Mouse (Mus musculus): ENCODE measurements around the gene Pik3c2a.
"Not testable (repeated sequence)": the region's sequence is repeated elsewhere in the genome, so short reads cannot be mapped to it uniquely, and the experiment has no call there.

Pik3c2a gene

GRCm38 (mm10) chr7:116392329-116392728, 50.9 kb downstream of the Pik3c2a start:
- no peak for DNase-seq (ENCODE audit: low spot score)

DNA sequence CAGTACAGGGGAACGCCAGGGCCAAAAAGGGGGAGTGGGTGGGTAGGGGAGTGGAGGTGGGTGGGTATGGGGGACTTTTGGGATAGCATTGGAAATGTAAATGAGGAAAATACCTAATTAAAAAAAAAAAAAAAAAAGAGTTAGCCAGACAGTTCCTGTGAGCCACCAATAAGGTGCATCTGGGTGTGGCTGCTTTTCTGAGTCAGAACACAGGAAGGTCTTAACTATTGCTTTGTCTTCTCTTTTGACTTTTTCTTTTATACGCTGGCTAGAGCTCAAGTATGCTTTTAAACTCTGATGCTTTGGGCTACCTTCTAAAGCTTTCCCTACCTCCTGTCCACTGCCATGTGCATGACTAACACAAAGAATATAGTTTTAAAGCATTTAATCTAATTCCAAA, 55.9 kb downstream of the Pik3c2a start:
- DNase-seq (ENCODE audit: low spot score): not testable (repeated sequence)

- not testable (repeated sequence) for DNase-seq (ENCODE audit: low spot score)
These were observed 64.1 kb downstream of the Pik3c2a start for GRCm38 (mm10) chr7:116379181-116379580.

DNA sequence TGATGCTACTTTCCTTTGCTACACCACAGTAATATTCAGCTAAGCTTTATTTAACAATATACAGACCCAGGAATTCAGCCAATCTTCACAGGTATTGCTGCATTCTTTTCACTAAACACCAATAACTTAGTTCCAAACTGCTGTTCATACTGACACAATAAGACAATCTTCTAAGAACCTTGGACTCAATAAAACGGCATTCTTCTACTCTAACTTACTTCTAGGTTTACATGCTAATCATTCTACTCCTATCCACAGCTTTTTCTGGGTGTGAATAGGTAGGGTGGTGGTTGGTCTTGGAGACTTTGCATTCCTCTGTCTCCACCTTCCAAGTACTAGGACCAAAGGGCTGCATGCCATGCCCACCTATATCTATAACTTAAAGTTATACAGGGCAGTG, 69.0 kb downstream of the Pik3c2a start:
- no peak for DNase-seq (ENCODE audit: low spot score)

DNA sequence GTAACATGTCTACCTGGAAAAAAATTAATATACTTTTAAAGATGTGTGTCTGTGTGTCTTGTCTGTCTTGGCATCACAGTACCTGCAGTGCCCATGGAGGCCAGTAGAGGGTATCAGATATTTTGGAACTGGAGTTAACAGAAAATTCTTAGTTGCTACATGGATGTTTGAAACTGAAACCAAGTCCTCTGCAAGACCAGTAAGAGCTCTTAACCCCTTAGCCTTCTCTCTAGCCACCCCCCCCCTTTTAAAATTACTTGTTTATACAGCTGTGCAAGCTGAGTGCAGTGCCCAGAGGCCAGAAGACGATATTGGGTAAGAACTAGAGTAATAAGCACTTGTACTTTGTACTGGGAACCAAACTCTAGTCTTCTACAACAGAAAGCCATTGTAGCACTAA, 107.0 kb downstream of the Pik3c2a start:
- peak; percentile 19 for DNase-seq (ENCODE audit: low spot score)

GRCm38 (mm10) chr7:116335133-116335532, 108.1 kb downstream of the Pik3c2a start:
- DNase-seq (ENCODE audit: low spot score): no peak

GRCm38 (mm10) chr7:116334669-116335038, 108.6 kb downstream of the Pik3c2a start:
- DNase-seq (ENCODE audit: low spot score): no peak

GRCm38 (mm10) chr7:116333713-116334668, 109.3 kb downstream of the Pik3c2a start, which contains the start of gene Rps13:
Gene Rps13, minus strand, starts transcription at chr7:116334195.
- peak; percentile 96 for DNase-seq (ENCODE audit: low spot score)

GRCm38 (mm10) chr7:116331246-116331645, 112.0 kb downstream of the Pik3c2a start:
- no peak for DNase-seq (ENCODE audit: low spot score)

DNA sequence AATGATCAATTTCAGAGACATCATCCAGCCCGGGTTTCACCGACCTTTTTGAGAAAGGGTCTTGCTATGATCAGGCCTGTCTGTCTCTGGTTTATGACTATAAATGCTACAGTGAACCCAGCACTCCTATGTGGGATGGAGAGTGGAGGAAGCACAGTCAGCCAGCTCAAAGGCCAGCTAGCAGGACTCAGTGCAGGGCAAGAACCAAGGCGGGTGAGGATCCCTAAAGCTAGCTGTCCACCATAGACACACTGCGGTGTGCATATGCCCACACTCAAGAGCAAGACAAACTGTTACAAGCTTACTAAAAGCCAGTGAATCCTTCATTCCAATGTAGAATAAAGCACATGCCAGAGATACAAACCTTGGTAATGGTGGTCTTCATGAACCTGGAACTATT, 113.4 kb downstream of the Pik3c2a start:
- DNase-seq (ENCODE audit: low spot score): no peak

DNA sequence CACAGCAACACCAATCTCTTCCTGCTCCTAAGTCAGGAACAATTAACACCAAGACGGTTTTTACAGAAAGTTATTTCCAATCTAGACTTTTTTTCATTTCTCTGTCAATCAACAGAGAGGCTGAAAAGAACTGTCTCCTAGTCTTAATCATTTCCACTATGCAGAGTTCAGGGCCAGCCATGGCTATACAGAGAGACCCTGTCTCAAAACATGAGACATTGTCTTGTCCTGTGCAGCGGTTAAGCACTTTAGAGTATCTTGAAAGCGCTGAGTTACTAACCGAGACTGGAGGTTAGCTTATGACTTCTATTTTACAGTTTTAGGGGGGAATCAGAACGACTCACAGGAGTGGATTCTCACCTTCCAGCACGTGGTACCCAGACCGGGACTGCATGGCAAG, 114.5 kb downstream of the Pik3c2a start:
- DNase-seq (ENCODE audit: low spot score): no peak

GRCm38 (mm10) chr7:116327901-116328300, 115.3 kb downstream of the Pik3c2a start:
- no peak for DNase-seq (ENCODE audit: low spot score)

GRCm38 (mm10) chr7:116323331-116323964, 119.8 kb downstream of the Pik3c2a start:
- DNase-seq (ENCODE audit: low spot score): no peak

GRCm38 (mm10) chr7:116309456-116309855, 133.8 kb downstream of the Pik3c2a start:
- no peak for DNase-seq (ENCODE audit: low spot score)

DNA sequence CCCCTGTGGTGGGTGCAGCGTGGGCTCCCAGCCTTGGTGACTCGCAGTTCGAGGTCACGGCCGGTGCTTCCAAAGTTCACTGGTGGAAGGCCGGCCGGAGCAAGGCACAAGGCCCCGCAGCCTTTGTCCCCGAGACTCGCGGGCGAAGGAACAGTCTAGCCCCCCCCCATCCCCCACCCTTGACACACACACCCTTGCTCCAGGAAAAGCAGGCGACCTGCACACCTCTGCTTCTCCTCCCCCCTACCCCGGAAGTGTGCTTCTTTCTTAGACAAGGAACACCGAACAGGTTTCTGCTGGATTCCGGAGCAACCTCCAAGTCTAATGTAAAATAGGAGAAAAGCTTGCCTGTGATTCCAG, 134.6 kb downstream of the Pik3c2a start:
- no peak for DNase-seq (ENCODE audit: low spot score)

DNA sequence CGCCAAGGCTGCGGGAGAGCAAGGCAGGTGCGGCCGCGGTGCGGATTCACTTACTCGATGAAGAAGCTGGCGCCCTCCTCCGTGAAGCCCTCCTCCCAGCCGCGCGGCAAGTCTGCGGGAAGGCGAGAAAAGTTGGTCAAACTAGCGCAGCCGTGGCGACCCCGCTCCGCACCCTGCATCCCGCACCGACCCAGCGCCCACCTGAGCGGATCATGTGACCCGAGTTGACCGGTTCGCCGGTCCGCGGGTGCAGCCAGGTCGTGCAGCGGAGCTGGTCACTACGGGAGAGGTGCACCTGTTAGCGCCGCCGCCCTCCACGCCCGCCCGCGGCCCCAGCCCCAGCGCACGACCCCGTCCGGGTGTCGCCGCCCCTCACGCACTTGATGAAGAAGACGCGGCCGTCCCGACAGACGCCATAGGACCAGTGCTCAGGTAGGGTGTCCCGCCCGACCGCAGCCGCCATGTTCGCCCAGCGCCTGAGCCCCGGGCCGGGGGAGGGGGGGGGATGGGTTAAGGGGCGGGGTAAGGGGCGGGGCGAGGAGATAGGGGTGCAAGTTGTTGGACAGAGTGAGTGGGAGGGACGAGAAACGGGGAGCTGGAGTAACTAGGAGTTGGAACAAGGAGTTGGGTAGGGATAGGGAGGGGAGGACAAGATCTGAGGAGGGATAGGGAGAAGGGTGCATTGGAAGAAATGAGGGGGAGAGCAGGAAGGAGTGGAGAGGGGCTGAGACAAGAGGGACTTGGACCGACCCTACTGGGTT, 135.2 kb downstream of the Pik3c2a start, which contains the start of gene Plekha7:
TSS of gene Plekha7 (minus strand) at position 506 of the 761 bp plus-strand sequence.
- DNase-seq (ENCODE audit: low spot score): peak; percentile 78

DNA sequence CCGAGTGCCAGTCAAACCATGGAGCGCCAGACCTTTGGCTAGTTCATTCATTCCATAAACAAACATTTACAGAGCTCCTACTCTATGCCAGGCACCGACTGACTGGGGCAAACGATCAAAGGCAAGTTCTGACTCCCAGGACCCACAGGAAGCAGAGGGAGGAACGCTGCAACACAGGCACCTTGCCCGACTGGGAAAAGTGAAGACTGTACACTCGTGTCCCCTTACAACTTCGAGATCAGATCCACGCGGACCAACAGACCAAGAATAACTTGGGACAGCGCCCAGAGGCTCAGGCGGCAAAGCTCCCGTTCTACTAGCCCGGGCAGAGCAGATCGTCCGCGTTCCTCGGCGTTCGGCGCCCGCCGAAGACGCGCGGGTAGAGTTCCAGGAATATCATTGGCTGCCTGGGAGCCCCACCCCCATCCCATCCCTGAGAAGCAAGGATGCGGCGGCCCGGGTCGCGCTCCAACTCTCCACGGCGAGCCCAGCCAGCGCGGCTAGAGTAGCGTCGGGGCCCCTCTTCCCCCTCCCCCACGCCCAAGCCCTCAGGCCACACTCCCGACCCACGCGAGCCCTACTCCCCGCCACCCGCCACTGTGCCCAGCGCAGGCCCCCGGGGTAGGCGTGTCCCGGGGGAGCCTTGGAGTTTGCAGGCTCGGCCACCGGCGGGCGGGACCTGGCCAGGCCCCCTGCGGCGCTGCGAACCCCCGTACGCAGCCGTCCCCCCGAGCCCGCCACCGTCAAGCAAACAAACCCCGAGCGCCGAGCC, 136.0 kb downstream of the Pik3c2a start:
- peak; percentile 86 for DNase-seq (ENCODE audit: low spot score)

- no peak for DNase-seq (ENCODE audit: low spot score)
These were observed 136.6 kb downstream of the Pik3c2a start for GRCm38 (mm10) chr7:116306601-116307000.

DNA sequence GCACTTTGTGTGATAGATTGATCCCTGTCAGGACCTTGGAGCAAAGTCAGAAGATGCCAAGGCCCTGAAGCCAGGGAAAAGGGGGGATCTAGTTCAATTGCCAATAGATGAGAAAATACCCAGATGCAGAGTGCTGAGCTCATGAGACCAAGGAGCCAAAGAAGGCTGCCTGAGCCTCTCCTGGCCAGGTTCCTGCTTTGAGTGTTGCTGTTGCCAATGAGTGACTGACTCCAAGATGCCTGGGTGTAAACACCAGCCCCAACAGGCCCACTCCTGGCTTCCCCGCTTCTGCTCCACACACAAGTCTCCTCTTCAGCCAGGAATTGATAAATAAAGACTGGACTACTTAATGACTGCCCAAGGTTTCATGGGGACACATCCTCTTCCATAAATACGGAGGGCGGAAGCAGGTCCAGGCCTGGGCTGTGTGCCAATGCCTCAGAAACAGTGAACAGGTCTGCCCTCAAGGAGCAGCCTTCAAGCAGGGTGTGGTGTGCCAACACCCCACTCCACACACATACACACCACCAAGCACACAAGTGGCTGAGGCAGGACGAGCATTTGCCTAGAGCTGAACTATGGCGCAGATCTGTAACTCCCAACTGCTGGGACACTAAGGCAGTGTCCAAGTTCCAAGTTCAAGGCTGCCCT, 141.5 kb downstream of the Pik3c2a start:
- no peak for DNase-seq (ENCODE audit: low spot score)

DNA sequence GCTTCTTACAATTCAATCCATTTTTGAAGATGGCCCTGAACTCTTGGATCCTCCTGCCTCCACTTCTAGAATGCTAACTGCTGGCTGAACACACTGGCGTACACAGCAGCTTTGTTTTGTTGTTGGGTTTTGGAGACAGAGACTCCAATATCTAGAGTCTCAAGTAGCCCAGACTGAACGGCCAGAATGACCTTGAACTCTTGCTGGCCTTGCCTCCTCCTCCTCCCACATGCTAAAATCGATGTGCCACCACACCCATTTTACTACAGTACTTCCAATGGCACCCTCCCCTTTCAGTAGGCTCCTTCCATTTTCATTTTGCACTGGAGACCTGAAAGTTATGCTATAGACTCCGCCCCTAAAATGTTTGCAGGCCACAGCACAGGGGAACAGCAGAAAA, 142.1 kb downstream of the Pik3c2a start:
- DNase-seq (ENCODE audit: low spot score): no peak

- no peak for DNase-seq (ENCODE audit: low spot score)
These were observed 144.4 kb downstream of the Pik3c2a start for GRCm38 (mm10) chr7:116298851-116299250.
